Mouse (Mus musculus) MEL (cell line): ENCODE results near the gene Gm49322.

Experiments used
- CHD1 ChIP-seq: IDR thresholded peaks from 2 replicates; pipeline ENCODE4 v1.6.1; 2012; ENCODE audit warnings: low read depth, mild to moderate bottlenecking, inconsistent platforms, low read length, improper control_type of control experiment
- ELF1 ChIP-seq: IDR thresholded peaks from 2 replicates; pipeline ENCODE4 v1.6.1; 2014; ENCODE audit warnings: low read depth, mild to moderate bottlenecking, inconsistent platforms, low read length, improper control_type of control experiment, moderate library complexity
- EP300 ChIP-seq, 2 experiments: IDR thresholded peaks; 2 replicates each; pipeline ENCODE4 v1.6.1; 2011; ENCODE audit warnings: improper control_type of control experiment in 2 of 2, low read length in 2 of 2, low read depth in 1 of 2, mild to moderate bottlenecking in 1 of 2
- MAFK ChIP-seq: IDR thresholded peaks from 2 replicates; pipeline ENCODE4 v1.6.1; 2011; ENCODE audit warnings: low read depth, mild to moderate bottlenecking, low read length, improper control_type of control experiment, borderline replicate concordance
- UBTF ChIP-seq: IDR thresholded peaks from 2 replicates; pipeline ENCODE4 v1.6.1; 2012; ENCODE audit warnings: low read depth, mild to moderate bottlenecking, inconsistent platforms, low read length, improper control_type of control experiment, moderate library complexity, borderline replicate concordance; ENCODE audit not compliant: insufficient read depth
- ZMIZ1 ChIP-seq: IDR thresholded peaks from 2 replicates; pipeline ENCODE4 v1.6.1; 2012; ENCODE audit warnings: low read depth, mild to moderate bottlenecking, inconsistent platforms, low read length, improper control_type of control experiment, moderate library complexity

DNA sequence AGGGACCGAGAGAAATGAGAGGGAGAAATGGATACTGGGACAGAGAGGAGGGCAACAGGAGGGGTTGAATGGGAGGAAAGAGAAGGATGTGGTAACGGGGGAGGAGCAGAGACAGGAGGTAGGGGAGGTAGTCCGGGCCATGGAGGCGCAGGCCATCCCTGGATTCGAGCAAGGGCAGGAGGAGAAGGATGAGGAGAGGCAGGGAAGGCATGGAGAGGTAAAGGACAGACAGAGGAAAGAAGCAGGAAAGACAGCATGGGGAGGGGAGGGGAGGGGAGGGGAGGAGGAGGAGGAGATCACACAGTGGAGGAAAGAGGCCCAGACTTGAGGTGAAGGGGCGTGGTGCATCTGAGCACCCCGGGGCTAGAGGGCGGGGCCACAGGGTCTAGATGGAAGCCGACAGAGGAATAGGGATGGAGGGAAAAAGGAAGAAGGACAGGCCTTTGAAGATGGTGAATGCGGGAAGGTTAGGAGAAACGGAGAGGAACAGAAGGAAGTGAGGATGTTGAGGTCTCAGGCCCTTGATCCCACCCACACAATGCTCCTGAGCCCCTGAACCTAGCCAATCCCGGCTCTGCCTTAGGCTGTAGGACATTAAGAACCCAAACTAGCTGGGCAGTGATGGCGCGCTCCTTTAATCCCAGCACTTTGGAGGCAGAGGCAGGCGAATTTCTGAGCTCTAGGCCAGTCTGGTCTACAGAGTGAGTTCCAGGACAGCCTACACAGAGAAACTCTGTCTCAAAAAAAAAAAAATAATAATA, 51.2 kb downstream of the Gm49322 start, which contains the start of gene Btbd2:
- TF ChIP-seq CHD1: no peak
- TF ChIP-seq ELF1: no peak
- TF ChIP-seq MAFK: no peak
- TF ChIP-seq EP300 (IDR thresholded peaks at IDR 0.05; ENCODE audit: low read depth in 1 of 2, low read length in 2 of 2): no peak
- TF ChIP-seq UBTF: no peak
- TF ChIP-seq ZMIZ1: no peak
